Mouse (Mus musculus) adrenal gland, postnatal 36 days (tissue): ENCODE results near the gene Ephx1. TPM values are rescaled to one million over a fixed set of nuclear protein-coding genes. Genes with fewer than 3 reads are reported as not detected.
A peak's percentile ranks its signal among the peaks of the same experiment; 100 is the strongest.
"Not testable (repeated sequence)": the region's sequence is repeated elsewhere in the genome, so short reads cannot be mapped to it uniquely, and the experiment has no call there.

Source experiments
- DNase-seq, 2 experiments: peaks; one replicate each; pipeline ENCODE4 v3.0.0; 2021; ENCODE audit warnings: mixed read lengths in 1 of 2
- long read RNA-seq, 2 experiments: library from polyadenylated mRNA; stranded (forward); transcript quantifications; one replicate each; pipeline ENCODE4 v2.0.0; 2021; ENCODE audit warnings: borderline sequencing depth in 2 of 2
- total RNA-seq, 2 experiments: library from RNA; stranded (reverse); gene quantifications; 2 replicates each; pipeline ENCODE4 v1.2.3; 2021

The Ephx1 gene
- 100 to 1,000 TPM; 139 to 160 TPM for total RNA-seq
- long read RNA-seq, experiment 1, transcript Ephx1-201 (9 exons, 1,741 nt), result major isoform, 63 of 86 reads
- long read RNA-seq, experiment 1, partial matches to known transcripts, result 18 of 86 reads
- long read RNA-seq, experiment 1, other reads (novel, unspliced or antisense), result 5 of 86 reads
- long read RNA-seq, experiment 2, transcript Ephx1-201 (9 exons, 1,741 nt), result major isoform, 29 of 38 reads
- long read RNA-seq, experiment 2, partial matches to known transcripts, result 6 of 38 reads
- long read RNA-seq, experiment 2, other reads (novel, unspliced or antisense), result 3 of 38 reads

DNA sequence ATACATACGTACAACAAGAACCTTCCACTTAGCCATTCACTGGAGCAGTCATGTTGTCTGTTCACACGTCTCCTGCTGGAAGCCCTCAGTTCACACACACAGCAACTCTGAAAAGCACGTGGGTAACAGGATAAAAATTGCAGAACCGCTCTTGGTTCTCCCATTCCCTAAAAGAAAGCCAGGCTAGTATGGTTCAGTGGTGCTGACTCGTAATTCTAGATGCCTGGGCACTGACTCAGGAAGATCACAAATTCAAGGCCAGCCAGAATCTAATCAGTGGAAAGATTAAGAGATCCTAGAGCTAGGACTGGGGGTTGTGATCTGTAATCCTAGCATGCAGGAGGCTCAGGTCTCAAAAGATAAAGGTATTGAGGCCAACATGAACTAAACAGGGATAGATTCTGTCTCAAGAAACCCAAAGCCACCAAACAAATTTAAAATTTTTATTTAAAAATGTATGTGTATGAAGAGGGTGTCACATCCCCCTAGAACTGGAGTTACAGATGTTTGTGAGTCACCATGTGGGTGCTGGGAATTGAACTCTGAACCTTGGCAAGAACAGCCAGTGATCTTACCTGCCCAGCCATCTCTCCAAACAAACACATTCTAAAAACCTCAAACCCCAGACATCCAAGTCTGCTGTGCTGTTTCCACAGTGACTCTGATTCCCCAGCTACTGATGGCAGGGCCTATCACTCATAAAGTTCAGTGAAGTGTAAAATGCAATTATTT lies at the start of gene Ephx1:
Ephx1 (minus strand) TSS at position 149 of the 732 bp plus-strand sequence.
- peak in 1 of 2 experiments; percentile 35 for DNase-seq

DNA sequence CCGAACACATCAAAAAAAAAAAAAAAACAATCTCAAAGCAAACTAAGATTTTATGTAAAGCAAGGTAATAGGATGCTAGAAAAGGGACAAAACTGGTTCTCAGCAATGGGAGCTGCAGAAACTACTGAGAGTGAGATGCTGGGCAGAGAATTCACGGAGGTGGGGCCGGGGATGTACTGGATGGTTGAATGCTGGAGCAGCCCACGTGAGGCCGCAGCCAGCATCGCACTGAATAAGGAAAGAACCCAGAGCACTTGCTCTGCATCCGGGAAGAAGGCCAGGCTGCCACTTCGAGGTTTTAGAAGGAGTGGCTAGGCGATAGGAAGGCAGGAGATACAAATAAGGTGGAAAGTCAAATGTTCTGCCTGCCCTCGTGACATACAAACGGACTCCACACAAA lies 49.0 kb upstream of the Ephx1 start:
- no peak for DNase-seq

DNA sequence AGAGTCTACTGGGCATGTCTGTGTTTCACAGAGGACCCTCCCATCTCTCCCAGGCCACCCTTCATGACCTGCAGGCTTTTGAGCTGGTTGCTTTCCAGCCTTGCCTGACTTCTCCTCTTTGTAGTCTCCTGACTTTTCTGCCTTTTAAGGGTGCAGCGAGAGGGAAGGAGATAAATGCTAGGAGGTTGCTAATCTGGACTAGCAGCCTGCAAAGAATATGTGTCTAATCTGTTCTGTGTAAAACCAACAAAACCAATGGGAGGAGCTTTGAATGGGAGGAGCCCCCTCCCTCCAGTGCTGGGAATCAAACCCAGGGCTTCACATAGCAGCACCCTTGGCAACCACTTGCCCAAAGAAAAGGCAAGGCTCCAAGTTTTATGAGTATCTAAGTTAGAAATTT lies 47.6 kb upstream of the Ephx1 start:
- no peak for DNase-seq

DNA sequence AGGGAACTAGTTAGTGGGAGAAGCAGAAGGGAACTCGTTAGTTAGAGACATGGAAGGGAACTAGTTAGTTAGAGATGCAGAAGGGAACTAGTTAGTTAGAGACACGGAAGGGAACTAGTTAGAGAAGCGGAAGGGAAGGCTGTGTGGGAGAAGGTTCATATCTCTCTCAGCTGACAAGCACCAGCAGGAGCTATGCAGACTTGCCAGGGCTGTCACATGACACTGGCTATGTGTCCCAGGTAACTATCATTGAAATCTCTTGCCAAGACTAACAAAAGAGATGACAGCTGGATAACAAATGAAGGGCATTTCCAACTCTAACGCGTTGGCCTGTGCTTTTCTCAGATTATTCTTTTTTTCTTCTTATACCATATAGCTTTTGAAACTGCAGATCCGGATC lies 43.9 kb upstream of the Ephx1 start:
- peak in 1 of 2 experiments; percentile 8 for DNase-seq

DNA sequence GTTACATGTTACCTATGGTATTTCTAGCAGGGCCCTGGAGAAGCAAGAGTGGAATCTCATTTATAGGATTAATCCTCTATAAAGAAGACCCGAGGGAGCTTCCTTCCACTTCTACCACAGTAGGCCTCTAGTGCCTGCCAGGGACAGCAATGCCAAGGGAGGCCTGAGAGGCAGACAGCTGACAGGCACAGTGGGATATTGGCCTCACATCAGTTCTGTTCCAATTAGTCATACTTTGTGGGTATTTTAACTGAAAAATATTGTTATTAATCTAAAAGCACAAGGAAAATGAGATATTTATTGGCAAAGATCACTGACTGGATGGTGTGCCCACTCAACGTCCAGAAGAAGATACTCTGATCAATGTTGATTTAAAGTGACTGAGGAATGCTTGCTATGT lies 43.3 kb upstream of the Ephx1 start:
- DNase-seq, result no peak

DNA sequence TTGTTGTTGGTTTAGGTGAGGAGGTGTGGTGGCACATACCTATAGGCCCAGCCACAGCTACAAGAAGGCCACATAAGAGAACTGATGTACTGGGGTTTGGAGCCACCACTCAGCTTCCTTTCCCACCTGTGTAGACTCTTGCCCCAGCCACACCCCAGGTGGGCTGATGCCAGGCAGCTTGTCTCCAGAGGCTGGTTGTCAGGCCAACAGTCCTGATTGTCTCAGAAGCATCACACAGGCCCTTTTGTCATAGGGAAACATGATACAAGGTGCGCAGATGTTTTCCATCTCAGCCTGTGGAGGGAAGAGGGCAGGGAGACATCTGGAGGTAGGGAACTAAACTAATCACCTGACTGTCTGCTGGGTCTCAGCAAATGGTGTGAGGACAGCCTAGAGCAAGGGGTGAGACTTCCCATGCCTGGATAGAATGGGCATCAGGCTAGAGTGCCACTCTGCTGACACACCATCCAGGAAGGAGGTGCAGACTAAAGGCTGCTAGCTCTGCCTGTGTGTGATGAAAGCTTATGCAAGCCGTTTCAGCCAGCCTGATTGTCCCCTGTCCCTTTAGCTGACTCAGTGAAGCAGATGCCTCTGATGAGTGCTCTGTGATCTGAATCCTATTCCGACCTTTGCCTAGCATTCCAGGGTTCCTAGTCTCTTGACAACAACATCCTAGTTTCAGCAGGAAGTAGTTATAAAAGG lies 41.2 kb upstream of the Ephx1 start:
- no peak for DNase-seq

DNA sequence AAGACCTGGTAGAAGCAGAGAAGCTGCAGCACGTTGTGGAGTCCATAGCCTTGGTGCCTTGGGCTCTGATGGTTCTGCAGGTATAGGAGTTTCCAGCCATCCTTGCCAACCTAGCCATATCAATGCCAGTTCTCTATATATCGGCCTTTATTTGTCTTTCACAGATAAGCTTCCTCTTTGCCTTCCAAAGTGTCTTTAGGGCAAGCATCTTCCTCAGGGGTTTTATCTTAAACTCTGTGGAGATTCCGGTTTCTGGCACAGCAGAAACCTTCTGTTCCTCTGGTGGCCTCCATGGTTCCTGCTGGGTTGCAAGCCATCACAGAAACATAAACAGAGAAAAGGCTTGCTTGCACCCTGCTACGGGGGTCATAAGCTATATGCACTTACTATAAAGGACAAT lies 32.2 kb upstream of the Ephx1 start:
- DNase-seq, result no peak

DNA sequence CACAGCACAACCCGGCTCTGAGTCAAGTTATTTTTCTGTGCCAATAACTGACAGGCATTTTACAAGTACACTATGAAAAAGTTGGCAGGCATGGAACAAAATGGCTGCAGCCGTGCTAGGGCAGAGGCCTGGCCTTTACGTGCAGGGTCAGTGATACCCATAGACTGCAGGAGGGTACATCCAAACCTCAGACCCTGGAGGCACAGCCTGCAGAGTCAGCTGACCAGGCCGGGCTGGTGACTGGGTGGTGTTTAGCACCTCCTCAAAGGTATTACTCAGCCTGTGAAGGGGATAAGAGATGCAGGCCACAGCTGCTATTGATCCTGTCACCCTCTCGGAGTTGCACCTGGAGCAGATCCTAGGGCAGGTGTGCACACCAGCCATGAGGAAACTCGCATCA lies 30.2 kb upstream of the Ephx1 start, which contains the start of gene 9130409I23Rik:
9130409I23Rik (plus strand) TSS at position 301 of the 400 bp plus-strand sequence.
- DNase-seq, result no peak

DNA sequence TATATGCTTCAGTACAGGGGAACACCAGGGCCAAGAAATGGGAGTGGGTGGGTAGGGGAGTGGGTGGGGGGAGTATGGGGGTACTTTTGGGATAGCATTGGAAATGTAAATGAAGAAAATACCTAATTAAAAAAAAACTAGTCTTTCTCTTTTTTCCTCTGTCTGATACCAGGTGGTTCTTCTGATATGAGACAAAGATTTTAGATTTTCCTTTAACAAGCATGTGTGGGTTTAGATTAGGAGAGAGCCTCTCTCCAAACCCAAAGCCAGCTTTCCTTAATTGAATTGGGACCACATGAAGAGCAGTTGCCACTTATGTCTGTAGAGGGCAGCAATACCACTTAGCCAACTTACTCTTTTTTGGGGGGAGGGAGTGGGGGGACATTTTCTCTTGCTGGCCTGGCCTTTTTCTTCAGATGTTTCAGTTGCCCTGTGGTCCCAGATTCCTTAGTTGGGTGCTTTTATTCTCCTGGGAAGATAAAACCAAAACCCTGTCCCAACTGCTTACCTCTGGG lies 28.7 kb upstream of the Ephx1 start:
- no peak for DNase-seq

DNA sequence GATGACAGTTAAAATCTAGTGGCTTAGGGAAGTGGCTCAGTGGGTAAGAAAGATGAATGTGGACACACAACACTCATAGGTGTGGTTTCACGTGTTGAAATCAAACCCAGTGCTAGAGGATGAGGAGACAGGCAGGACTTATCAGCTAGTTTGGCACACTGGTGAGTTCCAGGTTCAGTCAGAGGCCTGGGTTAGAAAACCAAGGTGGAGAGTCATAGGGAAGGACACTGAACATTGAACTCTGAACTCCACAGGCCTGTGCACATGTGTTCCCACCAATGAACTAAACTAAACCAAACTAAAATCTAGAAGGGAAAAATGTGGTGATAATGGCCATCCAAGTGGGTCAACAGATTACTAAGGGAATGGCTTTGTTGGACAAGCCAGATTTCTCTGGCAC lies 26.8 kb upstream of the Ephx1 start:
- DNase-seq, result no peak

DNA sequence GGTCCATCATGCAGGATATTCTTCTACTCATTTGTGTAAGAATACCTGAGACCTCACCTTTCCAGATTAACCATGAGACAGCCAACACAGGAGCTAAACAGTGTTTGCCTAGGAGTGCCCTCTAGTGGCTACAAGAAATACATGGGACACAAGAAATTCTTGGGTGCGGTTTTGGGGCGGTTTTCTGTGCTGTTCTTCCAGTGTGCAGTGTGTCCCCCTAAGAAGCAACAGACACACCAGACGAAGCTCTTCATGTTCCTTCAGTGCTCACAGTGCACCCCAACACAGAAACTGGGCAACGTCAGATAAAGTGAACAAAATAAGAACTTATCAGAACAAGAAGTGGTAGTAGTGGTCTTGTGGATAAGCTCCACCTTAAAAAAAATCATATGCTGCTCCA lies 18.9 kb upstream of the Ephx1 start:
- no peak for DNase-seq

DNA sequence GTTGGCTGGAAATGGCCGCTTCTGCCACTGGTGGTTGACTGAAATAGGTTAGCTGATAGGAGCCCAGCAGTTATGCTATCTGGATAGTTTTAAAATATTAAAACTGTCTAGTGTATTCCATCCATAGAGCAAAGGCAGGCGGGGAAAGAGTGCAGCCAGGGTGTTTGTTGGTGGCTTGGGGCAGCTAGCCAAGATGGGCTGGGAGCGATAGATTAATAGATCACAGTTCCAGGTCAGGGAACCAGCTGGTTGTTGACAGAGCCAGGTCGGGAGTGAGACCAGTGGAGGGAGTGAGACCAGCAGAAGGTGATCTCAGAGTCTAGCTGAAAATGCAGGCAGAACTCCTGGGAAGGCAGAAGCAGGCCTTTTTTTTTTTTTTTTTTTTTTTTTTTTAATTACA lies 16.9 kb upstream of the Ephx1 start:
- DNase-seq, result peak; percentile 38 to 43

DNA sequence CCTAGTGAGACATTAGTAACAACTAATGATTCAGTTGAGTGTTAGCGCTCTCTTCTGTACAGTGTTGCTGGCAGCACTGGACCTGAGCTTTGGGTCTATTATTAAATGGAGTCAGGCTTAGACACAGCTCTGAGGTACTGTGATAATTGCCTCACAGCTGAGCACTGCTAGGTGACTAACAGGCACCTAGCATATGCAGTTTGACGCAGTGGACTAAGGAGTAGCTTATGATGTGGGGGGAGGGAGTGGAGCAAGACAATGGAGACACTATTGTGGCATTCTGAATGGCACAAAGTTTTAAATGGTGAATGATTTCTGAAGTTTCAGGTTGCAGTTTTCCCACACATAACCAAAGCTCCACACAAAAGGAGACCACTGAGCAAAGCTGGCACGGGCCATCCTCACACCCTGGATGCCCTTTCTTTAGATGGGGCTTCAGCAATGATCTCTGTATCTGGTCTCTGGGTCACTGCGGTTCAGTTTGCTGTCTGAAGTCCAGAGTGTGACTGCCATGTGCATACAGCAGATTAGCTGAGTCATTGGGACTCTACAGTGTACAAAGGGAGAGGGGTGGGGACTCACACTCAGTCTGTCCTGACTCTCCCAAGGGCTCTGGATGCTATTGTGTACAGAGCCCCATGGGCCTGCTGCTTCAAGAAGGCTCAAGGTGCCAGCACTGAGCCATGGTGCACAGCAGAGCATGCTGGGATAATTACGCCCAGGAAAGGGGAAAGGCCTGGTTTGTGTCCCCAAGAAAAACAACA lies 14.5 kb upstream of the Ephx1 start:
- not testable (repeated sequence) for DNase-seq

DNA sequence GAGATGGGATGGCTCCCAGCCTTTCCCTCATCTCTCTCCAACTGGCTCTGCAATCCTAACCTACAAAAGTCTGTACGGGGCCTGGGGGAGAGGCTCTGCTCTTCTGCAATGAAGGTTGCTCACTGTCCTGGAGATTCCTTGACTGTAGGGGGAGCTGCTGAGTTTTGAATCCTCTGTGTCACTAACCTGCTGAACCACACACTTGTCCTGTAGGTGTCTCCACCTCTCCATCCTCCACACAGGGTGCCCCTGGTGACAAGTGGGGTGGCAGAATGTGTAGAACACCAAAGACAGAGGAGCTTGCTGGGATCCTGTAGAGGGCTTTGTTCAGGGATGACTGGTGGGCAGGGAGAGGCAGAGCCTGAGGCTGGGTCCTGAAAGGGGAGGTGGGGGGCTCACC lies 1.6 kb upstream of the Ephx1 start:
- peak; percentile 62 to 82 for DNase-seq

DNA sequence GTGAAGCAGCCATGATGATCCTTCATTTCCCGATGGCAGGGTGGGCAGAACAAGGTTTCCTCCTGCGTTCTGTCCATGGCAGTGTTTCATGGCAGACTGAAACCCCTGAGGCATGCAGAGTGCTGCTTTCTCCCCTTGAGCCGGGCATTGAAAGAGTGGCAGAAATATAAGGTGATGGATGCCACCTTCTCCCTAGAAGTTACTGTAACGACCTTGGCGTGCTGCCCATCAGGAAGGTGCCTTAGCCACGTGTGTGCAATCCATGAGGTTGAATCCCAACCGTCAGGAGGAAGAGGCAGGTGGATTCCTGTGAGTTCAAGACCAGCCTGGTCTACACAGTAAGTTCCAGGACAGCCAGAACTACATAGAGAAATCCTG lies 773 bp upstream of the Ephx1 start:
- DNase-seq, result no peak

DNA sequence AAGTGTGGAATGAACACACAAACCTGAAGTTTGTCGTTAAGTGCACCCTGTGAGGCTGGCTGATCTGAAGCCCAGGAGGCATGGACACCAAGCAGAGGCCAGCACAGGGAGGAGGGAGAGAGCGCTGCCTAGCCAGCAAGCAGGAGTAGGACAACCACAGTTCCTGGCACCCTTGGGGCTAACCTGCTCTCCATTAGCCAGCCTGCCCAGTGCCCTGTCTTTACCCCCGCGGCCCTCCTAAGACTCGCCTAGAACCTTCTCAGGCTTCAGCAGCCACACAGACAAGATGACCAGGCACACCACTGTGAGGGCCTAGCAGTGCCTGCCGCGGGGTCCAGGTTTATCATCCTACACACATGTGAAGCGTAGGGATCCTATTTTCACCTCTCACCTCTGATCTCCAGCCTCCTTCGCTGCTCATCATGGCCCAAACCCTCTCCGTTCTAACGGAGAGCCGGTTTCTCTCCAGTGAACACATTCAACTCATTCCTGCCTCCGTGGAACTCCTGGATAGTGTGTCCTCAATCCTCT lies 2.7 kb downstream of the Ephx1 start:
- no peak for DNase-seq

DNA sequence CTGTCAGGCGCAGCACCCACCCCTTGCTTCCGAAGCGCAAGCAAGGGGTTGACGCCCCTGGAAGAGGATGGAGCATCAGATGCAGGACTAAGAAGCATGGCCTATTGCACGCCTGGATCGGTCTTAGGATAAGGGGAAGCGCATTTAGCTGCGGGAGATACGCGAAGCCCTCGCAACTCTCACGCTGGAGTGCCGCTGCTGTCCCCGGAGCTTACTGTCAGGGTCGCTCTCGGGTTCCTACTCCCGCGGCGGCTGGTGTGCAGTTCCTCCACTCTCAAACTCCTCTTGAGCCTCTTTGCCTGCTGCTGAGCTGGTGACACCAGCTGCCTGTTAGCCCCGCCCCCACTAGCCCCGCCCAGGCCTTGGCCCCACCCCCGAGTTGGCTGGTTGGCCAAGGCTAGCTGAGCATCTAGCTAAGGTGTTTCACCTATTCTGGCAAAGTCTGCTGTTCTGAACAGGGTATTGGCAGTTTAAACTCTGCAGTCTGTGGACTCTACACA lies 3.4 kb downstream of the Ephx1 start:
- peak; percentile 84 to 91 for DNase-seq

DNA sequence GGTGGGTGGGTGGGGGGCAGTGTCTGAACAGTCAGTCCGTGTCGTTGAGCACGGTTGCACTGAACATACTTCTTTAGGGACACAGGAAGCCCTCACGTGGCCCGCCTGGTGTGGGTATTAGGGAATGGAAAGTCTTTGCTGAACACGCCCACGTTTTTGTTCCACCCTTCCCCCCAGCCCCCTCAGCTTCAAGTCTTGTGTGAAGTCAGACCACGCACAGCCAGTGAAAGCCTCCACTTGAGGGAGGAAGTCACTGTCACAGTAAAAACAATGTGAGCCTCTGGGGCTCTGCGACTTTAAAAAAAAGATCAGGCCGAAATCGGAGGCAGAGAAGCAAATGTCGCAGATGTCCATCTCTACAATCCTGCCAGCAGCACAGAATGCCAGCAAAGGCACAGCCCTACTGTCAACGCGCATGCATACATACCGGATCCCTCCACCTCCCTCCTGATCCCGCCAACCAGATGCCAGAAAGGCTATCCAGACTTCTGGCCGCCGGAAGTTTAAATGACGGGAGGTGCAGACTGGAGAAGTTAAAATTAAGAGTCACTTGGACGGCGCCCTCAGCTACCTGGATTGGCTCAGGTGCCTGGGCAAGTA lies 4.1 kb downstream of the Ephx1 start:
- peak; percentile 79 to 86 for DNase-seq

DNA sequence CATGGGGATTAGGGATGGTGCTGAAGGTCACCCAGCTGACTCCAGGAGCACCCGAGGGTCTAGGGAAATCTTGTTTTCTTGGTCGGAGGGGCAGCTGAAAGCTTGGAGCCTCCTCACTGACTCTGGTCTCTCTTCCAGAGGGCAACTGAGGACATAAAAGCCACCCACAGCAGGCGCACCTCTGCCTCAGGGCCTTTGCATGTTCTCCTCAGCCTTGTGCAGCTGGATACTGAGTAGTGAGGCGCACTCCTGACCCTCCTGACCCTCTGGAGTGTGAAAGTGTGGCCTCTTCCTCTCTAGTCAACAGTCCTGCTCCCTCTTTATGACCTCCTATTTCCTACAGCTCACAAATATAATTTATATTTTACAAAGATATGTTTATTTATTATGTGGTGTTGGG lies 4.7 kb downstream of the Ephx1 start:
- DNase-seq, result no peak

DNA sequence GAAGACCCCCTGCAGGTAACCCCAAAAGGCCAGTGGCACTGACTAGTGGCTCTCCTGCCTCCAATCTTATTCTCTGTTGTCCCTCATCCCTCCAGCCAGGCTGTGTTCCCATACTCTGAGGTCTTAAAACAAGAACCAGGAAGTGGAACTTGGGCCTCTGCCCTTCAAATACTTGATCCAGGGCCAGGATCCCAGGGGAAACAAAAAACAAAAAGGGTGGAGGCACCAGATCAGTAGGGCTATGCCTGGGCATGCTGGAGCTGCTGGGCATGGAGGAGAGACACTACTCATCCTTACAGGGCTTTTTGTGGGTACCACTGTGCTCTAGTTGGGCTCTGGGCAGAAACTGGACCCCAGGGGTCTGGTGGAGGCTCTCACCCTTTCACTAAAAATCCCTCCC lies 5.1 kb downstream of the Ephx1 start:
- DNase-seq, result peak; percentile 68 to 76
